Mouse (Mus musculus) 3T3-L1 (cell line): ENCODE results near the gene Fbxw7.
A peak's percentile ranks its signal among the peaks of the same experiment; 100 is the strongest.

ENCODE experiments used
- DNase-seq: peaks from one replicate; pipeline ENCODE4 v3.0.0-alpha.2; 2015; ENCODE audit warnings: low read depth, low spot score

Fbxw7 gene

GRCm38 (mm10) chr3:84951698-84952097 lies 136.6 kb downstream of the Fbxw7 start:
- DNase-seq: no peak

- peak; percentile 96 for DNase-seq
Observed at GRCm38 (mm10) chr3:84952135-84952534, 137.1 kb downstream of the Fbxw7 start.

DNA sequence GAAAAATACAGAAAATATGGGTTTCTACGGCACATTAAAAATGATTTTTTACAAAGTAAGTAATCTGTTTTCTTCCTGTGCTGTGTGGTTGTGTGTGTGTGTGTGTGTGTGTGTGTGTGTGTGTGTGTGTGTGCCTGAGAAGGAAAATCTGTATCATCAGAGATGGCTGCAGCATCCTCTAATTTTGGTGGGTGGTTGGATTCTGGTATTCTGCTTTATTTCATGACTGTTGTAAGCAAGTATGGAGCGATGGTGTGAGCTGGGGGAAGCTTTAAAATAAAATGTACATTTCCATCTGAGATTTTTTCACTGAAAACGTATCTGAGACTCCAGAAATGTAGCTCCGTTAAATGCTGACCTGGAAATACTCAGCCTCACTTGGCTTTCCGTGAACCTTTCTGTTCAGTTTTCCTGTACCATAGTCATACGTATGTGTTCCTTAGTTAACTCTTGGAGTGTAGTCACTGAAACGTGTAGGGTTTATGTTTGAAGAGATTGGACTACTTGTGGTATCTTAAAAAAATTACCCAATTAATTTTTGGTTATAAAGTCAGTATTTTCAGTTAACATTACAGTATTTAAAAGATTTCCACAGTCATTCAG lies 137.6 kb downstream of the Fbxw7 start:
- DNase-seq: peak; percentile 33

DNA sequence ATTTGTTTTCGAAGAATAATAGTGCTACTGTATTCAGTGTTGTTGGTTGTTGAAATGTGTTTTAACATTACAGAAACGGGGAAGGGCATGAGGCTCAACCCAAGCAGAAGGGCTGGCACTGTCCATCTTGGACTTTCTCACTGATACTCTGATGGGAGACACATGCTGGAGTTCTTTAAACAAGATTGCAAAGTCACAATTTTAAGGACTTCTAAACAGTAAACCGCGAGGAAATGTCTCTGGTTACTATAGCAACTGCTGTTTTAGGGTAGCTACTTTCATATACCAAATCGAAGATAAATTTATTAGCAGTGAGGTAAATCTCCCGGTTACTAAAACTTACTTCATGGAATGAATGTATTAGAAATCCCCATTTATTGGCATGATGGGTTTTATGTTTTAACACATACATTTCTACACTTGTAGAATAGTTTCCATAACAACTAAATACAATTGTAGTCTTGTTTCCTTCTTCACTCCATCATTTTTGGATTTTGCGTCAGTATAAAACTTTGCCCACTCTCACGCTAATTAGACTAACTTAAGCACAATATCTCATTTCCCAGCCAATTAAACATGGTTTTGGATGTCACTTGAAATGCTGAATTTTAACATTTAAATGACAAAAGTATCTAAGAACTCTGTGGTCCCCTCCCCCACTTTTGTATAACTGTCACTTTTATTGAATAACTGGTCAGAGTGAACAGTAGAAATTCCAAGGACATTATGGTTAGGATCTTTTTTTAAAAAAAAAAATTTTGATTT lies 140.1 kb downstream of the Fbxw7 start:
- no peak for DNase-seq

GRCm38 (mm10) chr3:84955857-84956256 lies 140.8 kb downstream of the Fbxw7 start:
- no peak for DNase-seq

- DNase-seq: no peak
Observed at GRCm38 (mm10) chr3:84965156-84965555, 150.1 kb downstream of the Fbxw7 start.

GRCm38 (mm10) chr3:84967364-84967763 lies 152.3 kb downstream of the Fbxw7 start:
- no peak for DNase-seq

GRCm38 (mm10) chr3:84971561-84971960 lies 156.5 kb downstream of the Fbxw7 start:
- no peak for DNase-seq

DNA sequence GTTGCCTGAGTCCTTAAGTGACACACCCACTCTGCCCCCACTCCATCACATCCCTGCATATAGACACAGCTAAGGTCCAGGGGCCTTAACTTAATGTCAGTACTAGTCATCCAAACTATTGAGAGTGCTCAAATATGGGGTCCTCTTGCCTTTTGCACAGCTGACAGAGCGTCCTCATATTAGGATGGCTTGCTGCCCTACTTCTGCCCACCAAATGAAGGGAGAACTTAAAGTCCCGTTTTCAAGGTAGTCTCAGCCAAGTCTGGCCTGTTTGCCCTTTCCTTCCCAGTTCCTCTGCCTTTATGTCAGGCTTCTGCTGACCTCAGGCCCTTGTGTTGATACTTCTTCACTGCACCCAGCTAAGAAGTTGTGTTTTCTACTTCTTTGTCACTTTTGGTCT lies 157.8 kb downstream of the Fbxw7 start:
- DNase-seq: no peak

DNA sequence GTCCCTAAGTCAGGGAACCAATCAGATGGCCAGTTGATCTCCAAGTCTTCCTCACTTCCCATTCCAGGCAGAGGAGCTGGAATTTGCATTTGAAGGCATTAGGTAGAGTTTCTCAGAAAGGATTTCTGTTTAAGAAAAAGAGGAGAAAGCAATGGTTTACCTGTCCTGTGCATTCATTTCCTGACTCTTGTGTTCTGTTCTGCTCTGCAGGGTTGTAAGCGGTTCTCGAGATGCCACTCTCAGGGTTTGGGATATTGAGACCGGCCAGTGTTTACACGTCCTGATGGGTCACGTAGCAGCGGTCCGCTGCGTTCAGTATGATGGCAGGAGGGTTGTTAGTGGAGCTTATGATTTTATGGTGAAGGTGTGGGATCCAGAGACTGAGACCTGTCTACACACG lies 159.1 kb downstream of the Fbxw7 start:
- no peak for DNase-seq

GRCm38 (mm10) chr3:84978676-84979075 lies 163.6 kb downstream of the Fbxw7 start:
- DNase-seq: no peak

GRCm38 (mm10) chr3:84980158-84980557 lies 165.1 kb downstream of the Fbxw7 start:
- no peak for DNase-seq

- DNase-seq: no peak
Observed at GRCm38 (mm10) chr3:84982688-84983087, 167.6 kb downstream of the Fbxw7 start.

GRCm38 (mm10) chr3:84985121-84985625 lies 170.1 kb downstream of the Fbxw7 start:
- DNase-seq: peak; percentile 6

GRCm38 (mm10) chr3:84988880-84989279 lies 173.8 kb downstream of the Fbxw7 start:
- peak; percentile 5 for DNase-seq

DNA sequence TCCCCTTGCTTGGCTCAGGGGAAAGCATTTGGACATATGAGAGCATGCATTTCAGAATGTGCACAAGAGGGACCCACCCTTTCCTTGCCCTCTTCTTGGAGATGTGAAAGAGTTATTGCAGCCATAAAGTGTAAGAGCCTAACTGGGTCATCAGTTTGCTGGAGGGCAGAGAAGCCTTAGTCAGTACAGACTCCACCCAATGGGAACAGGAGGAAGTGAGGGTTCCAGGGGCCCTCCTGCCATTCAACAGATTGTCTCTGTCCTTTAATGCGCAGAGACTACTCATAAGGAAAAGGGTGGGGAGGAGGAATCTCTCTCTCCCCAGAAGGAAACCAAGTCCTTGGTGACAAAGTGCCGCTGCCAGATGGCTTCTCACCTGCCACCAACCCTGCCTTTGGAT lies 190.2 kb downstream of the Fbxw7 start:
- DNase-seq: no peak

DNA sequence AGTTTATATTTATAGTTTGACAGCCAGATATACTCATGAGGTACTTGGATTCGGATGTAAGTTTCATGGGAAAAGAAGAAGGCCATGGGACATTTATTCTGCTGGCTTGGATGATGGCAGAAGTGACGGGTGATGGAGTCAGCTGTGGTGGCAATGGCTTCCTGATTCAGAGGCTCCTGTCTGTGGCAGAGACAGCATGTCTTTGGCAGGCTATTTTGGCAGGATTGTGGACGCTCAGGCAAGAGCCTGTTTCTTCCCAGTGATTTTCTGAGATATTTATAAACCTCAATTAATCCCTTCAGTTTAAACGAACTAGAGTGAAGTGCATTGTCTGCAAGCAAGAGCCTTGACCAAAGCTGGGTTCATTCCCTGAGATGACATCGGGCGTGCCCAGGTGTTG lies 197.8 kb downstream of the Fbxw7 start:
- no peak for DNase-seq

GRCm38 (mm10) chr3:85015667-85016066 lies 200.6 kb downstream of the Fbxw7 start:
- no peak for DNase-seq

- no peak for DNase-seq
Observed at GRCm38 (mm10) chr3:85020137-85020536, 205.1 kb downstream of the Fbxw7 start.

GRCm38 (mm10) chr3:85021816-85022215 lies 206.7 kb downstream of the Fbxw7 start:
- DNase-seq: no peak

DNA sequence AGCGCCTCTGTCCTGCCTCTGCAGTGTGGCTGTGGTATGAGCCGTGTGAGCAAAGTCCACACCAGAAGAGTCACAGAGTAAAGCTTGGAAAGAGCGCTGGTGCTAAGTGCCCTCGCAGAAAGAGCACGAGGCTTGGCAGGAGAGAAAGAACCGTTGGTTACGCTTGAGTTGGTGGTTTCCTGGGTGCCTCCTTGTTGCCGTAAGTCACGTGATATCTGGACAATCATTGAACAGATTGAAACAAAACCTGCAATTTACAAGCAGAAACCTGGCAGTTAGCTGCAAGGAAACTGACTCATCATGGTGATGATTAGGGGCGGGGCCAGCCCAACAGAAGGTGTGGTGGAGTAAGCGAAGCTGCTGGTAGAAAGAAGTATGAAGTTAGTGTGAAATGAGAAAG lies 207.7 kb downstream of the Fbxw7 start:
- DNase-seq: peak; percentile 61

GRCm38 (mm10) chr3:85024237-85024636 lies 209.2 kb downstream of the Fbxw7 start:
- DNase-seq: no peak
